Mouse (Mus musculus) myocyte (in vitro differentiated cells): ENCODE measurements around the gene RPS10-NUDT3.

Experiments used
- E2F4 ChIP-seq: IDR thresholded peaks from one replicate; pipeline ENCODE4 v1.6.1; 2011; ENCODE audit warnings: mild to moderate bottlenecking, control low read depth, moderate library complexity; ENCODE audit not compliant: insufficient read depth
- MYOD1 ChIP-seq, 3 experiments: IDR thresholded peaks; one replicate each; pipeline ENCODE4 v1.6.1; 2011; ENCODE audit warnings: control low read depth in 2 of 3, low read depth in 2 of 3, mild to moderate bottlenecking in 2 of 3, moderate library complexity in 1 of 3; ENCODE audit not compliant: insufficient read length in 2 of 3, control insufficient read depth in 1 of 3
- USF1 ChIP-seq: IDR thresholded peaks from one replicate; pipeline ENCODE4 v1.6.1; 2011; ENCODE audit warnings: low read depth, mild to moderate bottlenecking, control low read depth, moderate library complexity

- TF ChIP-seq MYOD1 (IDR thresholded peaks at IDR 0.05; ENCODE audit: control insufficient read depth in 1 of 3, insufficient read length in 2 of 3, low read depth in 2 of 3) (no peak), E2F4 (no peak), USF1 (no peak)
These were observed 17.2 kb upstream of the RPS10-NUDT3 start for GRCm38 (mm10) chr17:27652046-27652790.
